Mouse (Mus musculus): ENCODE measurements around the gene Fam183b.
"Not testable (repeated sequence)": the region's sequence is repeated elsewhere in the genome, so short reads cannot be mapped to it uniquely, and the experiment has no call there.

Gene Fam183b

GRCm38 (mm10) chr11:58801558-58802228 lies at the start of gene Fam183b:
Gene Fam183b (minus strand): TSS chr11:58801960.
- no peak for DNase-seq (ENCODE audit: low read depth, low spot score)

GRCm38 (mm10) chr11:58849731-58850130 lies 48.0 kb upstream of the Fam183b start:
- DNase-seq (ENCODE audit: low read depth, low spot score), result no peak

GRCm38 (mm10) chr11:58847636-58848035 lies 45.9 kb upstream of the Fam183b start:
- DNase-seq (ENCODE audit: low read depth, low spot score), result no peak

DNA sequence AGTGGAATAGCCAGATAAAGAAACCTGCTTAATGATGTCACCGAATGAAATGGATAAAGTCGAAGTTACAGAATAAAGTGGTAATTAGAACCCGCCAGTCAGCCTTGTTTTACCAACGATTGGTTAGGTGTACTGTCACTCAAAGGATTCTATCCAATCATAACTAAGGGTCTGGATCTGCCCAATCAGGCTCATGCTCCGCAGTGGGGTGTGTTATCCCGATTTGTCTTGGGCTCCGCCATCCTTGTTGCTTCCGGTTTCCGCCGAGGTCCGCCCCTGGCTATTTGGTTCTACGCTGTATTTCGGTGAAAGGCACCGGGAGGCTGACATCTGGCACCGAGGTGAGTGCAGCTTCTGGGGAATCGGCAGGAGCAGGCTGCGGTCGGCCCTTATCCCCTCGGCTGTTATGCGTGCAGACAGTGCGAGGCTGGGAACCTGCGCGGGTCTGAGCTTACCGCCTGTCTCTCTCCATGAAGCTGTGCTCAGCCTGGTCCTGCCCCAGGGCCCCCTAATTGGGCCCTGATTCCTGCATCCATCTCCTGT lies 45.2 kb upstream of the Fam183b start, which contains the start of gene Gm12258:
Gm12258 (plus strand) TSS at position 240 of the 543 bp plus-strand sequence.
- peak; percentile 98 for DNase-seq (ENCODE audit: low read depth, low spot score)

- DNase-seq (ENCODE audit: low read depth, low spot score), result not testable (repeated sequence)
These were observed 37.2 kb upstream of the Fam183b start, which contains the start of gene Olfr311 for GRCm38 (mm10) chr11:58838951-58839350. Gene Olfr311 (plus strand): TSS chr11:58839251.

DNA sequence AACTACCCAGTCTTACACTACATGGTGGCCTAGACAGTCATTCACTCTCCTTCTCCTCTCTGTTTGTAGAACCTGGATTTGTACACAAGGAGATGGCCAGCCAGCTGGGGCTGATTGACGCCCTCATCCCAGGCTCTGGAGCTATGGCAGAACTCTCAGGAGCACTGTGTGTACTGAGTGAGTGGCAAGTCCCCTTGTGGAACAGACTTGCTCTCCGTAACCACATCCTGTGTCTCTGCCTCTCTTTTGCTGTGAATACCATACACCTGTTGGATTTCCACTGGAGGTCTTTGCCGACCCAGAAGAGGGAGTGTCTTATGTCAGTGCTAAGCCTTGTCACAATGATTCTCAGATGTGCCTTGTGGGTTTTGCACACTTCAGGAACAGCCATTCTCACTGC lies 30.8 kb upstream of the Fam183b start:
- not testable (repeated sequence) for DNase-seq (ENCODE audit: low read depth, low spot score)

DNA sequence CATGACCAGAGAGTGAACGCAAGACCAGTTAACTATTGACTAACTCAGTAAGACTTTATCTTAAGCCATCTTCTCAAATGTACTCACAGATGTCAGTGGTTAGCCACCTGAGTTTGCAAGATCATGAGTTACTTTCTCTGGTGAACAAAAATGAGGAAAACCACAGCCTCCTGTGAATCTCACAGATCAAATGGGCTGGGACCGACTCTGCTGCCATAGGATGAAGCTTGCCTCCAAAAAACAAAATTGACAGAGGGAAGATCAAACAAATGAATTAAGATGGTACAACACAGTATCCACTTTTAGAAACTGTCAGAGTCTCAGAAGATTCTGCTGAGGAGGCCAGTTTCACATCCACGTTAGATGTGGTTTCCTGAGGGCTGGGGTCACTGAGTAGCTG lies 28.0 kb upstream of the Fam183b start:
- DNase-seq (ENCODE audit: low read depth, low spot score), result no peak

- not testable (repeated sequence) for DNase-seq (ENCODE audit: low read depth, low spot score)
These were observed 27.2 kb upstream of the Fam183b start, which contains the start of gene Olfr312 for GRCm38 (mm10) chr11:58828937-58829336. Gene Olfr312 (plus strand): TSS chr11:58829237.

- no peak for DNase-seq (ENCODE audit: low read depth, low spot score)
These were observed 13.9 kb upstream of the Fam183b start for GRCm38 (mm10) chr11:58815676-58816075.

DNA sequence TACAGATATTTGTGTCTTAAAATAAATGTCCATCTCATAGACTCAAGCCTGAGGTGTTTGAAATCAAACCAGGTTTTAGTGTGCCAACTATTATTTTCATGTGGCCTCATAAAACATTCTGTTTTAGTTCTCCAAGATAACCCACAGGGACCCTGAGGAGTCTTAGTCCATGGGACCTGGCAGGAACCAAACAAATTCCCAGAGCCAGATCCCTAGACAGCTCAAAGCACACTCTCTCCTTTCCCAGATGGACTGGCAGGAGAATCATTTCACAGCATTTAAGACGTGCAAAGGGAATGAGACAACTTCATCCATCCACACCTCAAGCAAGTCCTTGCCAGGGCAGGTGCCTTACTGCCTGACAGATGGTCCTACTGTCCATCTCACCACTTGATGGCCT lies 12.9 kb upstream of the Fam183b start, which contains the start of gene Olfr313:
Olfr313 (plus strand) TSS at position 301 of the 400 bp plus-strand sequence.
- not testable (repeated sequence) for DNase-seq (ENCODE audit: low read depth, low spot score)

- DNase-seq (ENCODE audit: low read depth, low spot score), result no peak
These were observed 10.2 kb upstream of the Fam183b start for GRCm38 (mm10) chr11:58812001-58812400.

- no peak for DNase-seq (ENCODE audit: low read depth, low spot score)
These were observed 2.6 kb upstream of the Fam183b start for GRCm38 (mm10) chr11:58804393-58804792.

GRCm38 (mm10) chr11:58803871-58804270 lies 2.1 kb upstream of the Fam183b start:
- DNase-seq (ENCODE audit: low read depth, low spot score), result no peak

GRCm38 (mm10) chr11:58799747-58800146 lies 2.0 kb downstream of the Fam183b start:
- no peak for DNase-seq (ENCODE audit: low read depth, low spot score)

DNA sequence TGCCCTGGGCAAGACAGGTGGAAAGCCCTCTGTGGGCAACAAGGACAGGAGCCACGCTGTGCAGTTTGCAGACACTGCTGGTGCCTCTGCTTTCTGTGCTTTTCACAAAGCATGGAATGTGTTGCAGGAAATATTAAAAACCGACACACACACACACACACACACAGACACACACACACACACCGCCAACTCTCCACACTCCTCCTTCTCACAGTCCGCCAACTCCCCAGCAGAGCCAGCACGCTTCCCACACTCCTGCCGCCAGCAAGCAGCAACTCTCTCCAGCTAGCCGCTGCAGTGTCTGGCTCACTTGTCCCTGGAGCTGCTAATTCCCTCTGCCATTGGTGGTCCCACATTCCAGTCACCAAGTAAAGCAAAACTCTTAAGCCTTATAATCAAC lies 4.9 kb downstream of the Fam183b start:
- no peak for DNase-seq (ENCODE audit: low read depth, low spot score)

- no peak for DNase-seq (ENCODE audit: low read depth, low spot score)
These were observed 5.9 kb downstream of the Fam183b start for GRCm38 (mm10) chr11:58795856-58796255.

GRCm38 (mm10) chr11:58790646-58791045 lies 11.1 kb downstream of the Fam183b start:
- DNase-seq (ENCODE audit: low read depth, low spot score), result no peak

DNA sequence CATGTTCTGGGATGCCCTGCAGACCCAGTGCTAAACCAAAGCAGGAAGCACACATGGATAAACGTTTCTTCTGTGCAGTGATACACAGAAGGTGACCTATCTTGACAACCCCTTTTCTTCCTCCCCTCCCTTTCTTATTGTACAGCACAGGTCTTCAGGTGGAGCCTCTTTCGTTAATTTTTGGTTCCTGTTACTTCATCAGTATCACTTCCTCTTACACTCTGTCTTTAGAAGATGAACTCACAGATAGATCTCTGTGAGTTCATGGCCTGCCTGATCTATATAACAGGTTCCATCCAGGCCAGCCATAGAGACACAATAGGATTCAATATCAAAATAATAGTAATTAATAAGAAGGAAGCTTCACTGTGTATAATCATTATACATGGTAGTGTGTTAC lies 11.7 kb downstream of the Fam183b start:
- no peak for DNase-seq (ENCODE audit: low read depth, low spot score)

GRCm38 (mm10) chr11:58789532-58789931 lies 12.2 kb downstream of the Fam183b start:
- no peak for DNase-seq (ENCODE audit: low read depth, low spot score)

GRCm38 (mm10) chr11:58788346-58788745 lies 13.4 kb downstream of the Fam183b start:
- DNase-seq (ENCODE audit: low read depth, low spot score), result no peak

GRCm38 (mm10) chr11:58787651-58788050 lies 14.1 kb downstream of the Fam183b start:
- DNase-seq (ENCODE audit: low read depth, low spot score), result no peak

GRCm38 (mm10) chr11:58784182-58784581 lies 17.6 kb downstream of the Fam183b start:
- no peak for DNase-seq (ENCODE audit: low read depth, low spot score)

- no peak for DNase-seq (ENCODE audit: low read depth, low spot score)
These were observed 19.2 kb downstream of the Fam183b start, which contains the start of gene Olfr314 for GRCm38 (mm10) chr11:58782480-58783089. Gene Olfr314 (plus strand): TSS chr11:58782952.

Measured in brain, embryonic 18.5 days (tissue).